Mouse (Mus musculus): Measurements from ENCODE around the gene Pidd1.

GRCm38 (mm10) chr7:141435129-141435855 is 8.5 kb downstream of the Pidd1 start:
- TF ChIP-seq CTCF (IDR thresholded peaks at IDR 0.05; ENCODE audit: low read depth): no peak
- no peak for TF ChIP-seq EP300 (IDR thresholded peaks at IDR 0.05; ENCODE audit: low read depth)
